Mouse (Mus musculus) left cerebral cortex, postnatal 10 days (tissue): ENCODE measurements around the gene Rgs21. TPM values are rescaled to one million over a fixed set of nuclear protein-coding genes. Genes with fewer than 3 reads are reported as not detected.

Experiments used
- total RNA-seq, 2 experiments: library from RNA; stranded (reverse); gene quantifications; 2 replicates each; pipeline ENCODE4 v1.2.3; 2021

Rgs21 gene
- total RNA-seq, 2 experiments from 2014 or later = not detected

Other genes starting within 250 kb of the Rgs21 start
- gene Rgs18, start 207.8 kb upstream of the Rgs21 start, total RNA-seq = under 1 TPM in 1 of 2 experiments, not detected in 1; 0.17 TPM